Mouse (Mus musculus) limb, embryonic 13.5 days (tissue): ENCODE results near the gene Men1. TPM values are rescaled to one million over a fixed set of nuclear protein-coding genes. Genes with fewer than 3 reads are reported as not detected.
A peak's percentile ranks its signal among the peaks of the same experiment; 100 is the strongest.
"Not testable (repeated sequence)": the region's sequence is repeated elsewhere in the genome, so short reads cannot be mapped to it uniquely, and the experiment has no call there.

Experiments used
- ATAC-seq: fragments of 200-750 bp; cut with Nextera tagmentation; 2 replicates; pipeline ENCODE4 v1.8.0; 2017; ENCODE audit warnings: low read depth, moderate number of reproducible peaks, moderate TSS enrichment; ENCODE audit not compliant: low FRiP score
- H3K27ac ChIP-seq: fragments of 300-500 bp; sonication (generic); 2 replicates; pipeline ENCODE4 v1.5.1; 2015; ENCODE audit warnings: inconsistent platforms, mild to moderate bottlenecking, moderate library complexity
- H3K27me3 ChIP-seq: fragments of 300-500 bp; sonication (generic); 2 replicates; pipeline ENCODE4 v1.6.1; 2015; ENCODE audit warnings: mild to moderate bottlenecking, inconsistent platforms
- H3K36me3 ChIP-seq: fragments of 300-500 bp; sonication (generic); 2 replicates; pipeline ENCODE4 v1.6.1; 2015; ENCODE audit warnings: inconsistent platforms, mild to moderate bottlenecking, moderate library complexity
- H3K4me1 ChIP-seq: fragments of 300-500 bp; sonication (generic); 2 replicates; pipeline ENCODE4 v1.6.1; 2015; ENCODE audit warnings: inconsistent platforms
- H3K4me2 ChIP-seq: fragments of 300-500 bp; sonication (generic); replicated peaks from 2 replicates; pipeline ENCODE4 v1.6.1; 2015; ENCODE audit warnings: inconsistent platforms, mild to moderate bottlenecking, moderate library complexity
- H3K4me3 ChIP-seq: fragments of 300-500 bp; sonication (generic); 2 replicates; pipeline ENCODE4 v1.5.1; 2015; ENCODE audit warnings: moderate library complexity, mild to moderate bottlenecking, inconsistent platforms
- H3K9ac ChIP-seq: fragments of 300-500 bp; sonication (generic); 2 replicates; pipeline ENCODE4 v1.6.1; 2015; ENCODE audit warnings: mild to moderate bottlenecking, inconsistent platforms
- H3K9me3 ChIP-seq: fragments of 300-500 bp; sonication (generic); 2 replicates; pipeline ENCODE4 v1.6.1; 2016; ENCODE audit warnings: inconsistent platforms
- WGBS: fragments of 180-500 bp; shearing (Covaris S2); methylation state at CpG from one replicate; pipeline ENCODE4 v1.1.7; 2015; 5-methylcytosine and 5-hydroxymethylcytosine counted together
- polyA plus RNA-seq: library from polyadenylated mRNA; unstranded; fragments of >200 nt; fragmentation: Nextera tagmentation; extraction: Ambion mirVana; gene quantifications from 2 replicates; pipeline ENCODE4 v1.2.1, GENCODE M21; 2015

The Men1 gene
- 88.7 and 97.6 TPM in 2 replicates for polyA plus RNA-seq

GRCm38 (mm10) chr19:6334673-6335457 lies at the start of gene Men1:
Gene Men1 (plus strand): TSS chr19:6334979.
- peak; percentile 97 for ATAC-seq

GRCm38 (mm10) chr19:6285226-6285625 lies 49.6 kb upstream of the Men1 start:
- Histone ChIP-seq H3K4me1 (peaks cover 17% of the 10 kb centered on the region), H3K9ac (no peak overlapping the region), H3K27ac (no peak overlapping the region), H3K36me3 (peaks cover 91% of the 10 kb centered on the region), H3K4me3 (no peak overlapping the region), H3K27me3 (no peaks in the 10 kb centered on the region), H3K9me3 (no peaks in the 10 kb centered on the region), H3K4me2 (no peak overlapping the region)
- ATAC-seq = no peak
- WGBS = 75% methylated on average over 8 of the region's 8 CpGs

More at GRCm38 (mm10) chr19:6334673-6335457, at the start of gene Men1:
- H3K4me3 ChIP-seq = peak within 1 kb of the TSS; percentile 86
- WGBS = under 1% methylated on average over 43 of the region's 43 CpGs
- peaks cover 30% of the 10 kb centered on the region for H3K4me1 ChIP-seq
- peak within 1 kb of the TSS; percentile 82 for H3K27ac ChIP-seq
- peak within 1 kb of the TSS; percentile 93 for H3K9ac ChIP-seq
- no peaks in the 10 kb centered on the region for H3K9me3 ChIP-seq
- no peaks in the 10 kb centered on the region for H3K27me3 ChIP-seq
- H3K4me2 ChIP-seq = peak within 1 kb of the TSS; percentile 96
- peaks cover 33% of the 10 kb centered on the region for H3K36me3 ChIP-seq

- H3K9ac ChIP-seq = no peak overlapping the region
- peaks cover 17% of the 10 kb centered on the region for H3K4me1 ChIP-seq
- H3K9me3 ChIP-seq = no peaks in the 10 kb centered on the region
- H3K27ac ChIP-seq = no peak overlapping the region
- no peaks in the 10 kb centered on the region for H3K27me3 ChIP-seq
- H3K36me3 ChIP-seq = peaks cover 88% of the 10 kb centered on the region
- H3K4me3 ChIP-seq = no peak overlapping the region
- 79% methylated on average over 7 of the region's 7 CpGs for WGBS
- no peak overlapping the region for H3K4me2 ChIP-seq
- no peak for ATAC-seq
Observed at GRCm38 (mm10) chr19:6285632-6286433, 48.9 kb upstream of the Men1 start.

- Histone ChIP-seq H3K9me3 (no peaks in the 10 kb centered on the region), H3K4me1 (peaks cover 17% of the 10 kb centered on the region), H3K27me3 (no peaks in the 10 kb centered on the region), H3K4me3 (no peak overlapping the region), H3K4me2 (no peak overlapping the region), H3K36me3 (peaks cover 88% of the 10 kb centered on the region), H3K9ac (no peak overlapping the region), H3K27ac (no peak overlapping the region)
- 90% methylated on average over 19 of the region's 19 CpGs for WGBS
- ATAC-seq = no peak
Observed at GRCm38 (mm10) chr19:6286434-6287401, 48.1 kb upstream of the Men1 start.

- H3K9me3 ChIP-seq = no peaks in the 10 kb centered on the region
- H3K4me2 ChIP-seq = no peak overlapping the region
- WGBS = 66% methylated on average over 13 of the region's 13 CpGs
- peaks cover 85% of the 10 kb centered on the region for H3K36me3 ChIP-seq
- ATAC-seq = no peak
- no peaks in the 10 kb centered on the region for H3K27me3 ChIP-seq
- peaks cover 17% of the 10 kb centered on the region for H3K4me1 ChIP-seq
- H3K4me3 ChIP-seq = no peak overlapping the region
- no peak overlapping the region for H3K27ac ChIP-seq
- no peak overlapping the region for H3K9ac ChIP-seq
Observed at GRCm38 (mm10) chr19:6288236-6288894, 46.4 kb upstream of the Men1 start.

- H3K27ac ChIP-seq = no peak overlapping the region
- no peaks in the 10 kb centered on the region for H3K9me3 ChIP-seq
- H3K36me3 ChIP-seq = peaks cover 85% of the 10 kb centered on the region
- 91% methylated on average over 14 of the region's 14 CpGs for WGBS
- no peak overlapping the region for H3K4me3 ChIP-seq
- no peak for ATAC-seq
- H3K27me3 ChIP-seq = no peaks in the 10 kb centered on the region
- H3K4me2 ChIP-seq = no peak overlapping the region
- peaks cover 17% of the 10 kb centered on the region for H3K4me1 ChIP-seq
- no peak overlapping the region for H3K9ac ChIP-seq
Observed at GRCm38 (mm10) chr19:6289696-6290238, 45.0 kb upstream of the Men1 start.

DNA sequence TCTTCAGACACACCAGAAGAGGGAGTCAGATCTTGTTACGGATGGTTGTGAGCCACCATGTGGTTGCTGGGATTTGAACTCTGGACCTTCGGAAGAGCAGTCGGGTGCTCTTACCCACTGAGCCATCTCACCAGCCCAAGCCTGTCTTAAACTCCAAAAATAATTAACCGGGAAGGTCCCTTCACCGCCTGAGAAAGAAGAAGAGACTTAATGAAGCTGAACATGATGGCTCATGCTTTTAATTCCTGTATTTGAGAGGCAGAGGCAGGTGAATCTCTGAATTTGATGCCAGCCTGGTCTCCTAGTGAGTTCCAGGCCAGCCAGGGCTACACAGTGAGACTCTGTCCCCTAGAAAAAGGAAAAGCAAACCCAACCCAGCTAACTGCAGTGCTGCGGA lies 44.1 kb upstream of the Men1 start:
- 96% methylated on average over 5 of the region's 6 CpGs for WGBS
- H3K27me3 ChIP-seq, ATAC-seq: not testable (repeated sequence)

DNA sequence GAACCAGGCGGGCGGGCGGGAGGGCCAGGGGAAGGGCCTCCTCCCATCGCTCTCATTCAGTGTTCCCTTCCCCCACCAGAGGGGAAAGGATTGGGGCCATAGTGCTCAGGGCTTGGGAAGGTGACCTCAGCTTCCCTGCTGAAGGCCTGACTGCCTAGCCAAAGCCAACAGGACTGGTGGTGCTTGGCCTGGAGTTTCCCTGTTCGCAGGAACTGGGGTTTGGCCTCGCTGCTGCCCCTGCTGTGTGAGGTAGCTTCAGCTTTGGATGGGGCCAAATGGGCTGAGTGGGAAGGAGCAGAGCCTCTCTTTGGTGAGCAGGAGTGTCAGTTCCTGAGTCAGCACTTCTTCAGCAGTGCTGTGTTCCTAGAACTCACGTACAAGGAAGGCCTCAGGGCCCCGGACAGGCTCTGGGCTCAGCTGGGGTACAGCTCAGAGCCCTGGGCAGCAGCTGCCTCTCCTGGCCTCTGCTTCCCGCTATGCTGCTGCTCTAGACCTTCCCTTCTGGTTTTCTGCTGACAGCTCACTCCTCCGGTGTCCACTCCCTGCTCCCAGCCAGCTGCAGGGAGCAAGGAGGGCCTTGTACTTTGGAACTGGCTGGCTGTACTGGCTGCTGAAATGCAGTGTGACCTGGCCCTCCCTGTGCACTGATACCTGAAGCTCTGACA lies 43.5 kb upstream of the Men1 start:
- H3K27me3 ChIP-seq = no peaks in the 10 kb centered on the region
- 80% methylated on average over 10 of the region's 10 CpGs for WGBS
- peaks cover 85% of the 10 kb centered on the region for H3K36me3 ChIP-seq
- no peak for ATAC-seq
- H3K4me3 ChIP-seq = no peak overlapping the region
- peaks cover 17% of the 10 kb centered on the region for H3K4me1 ChIP-seq
- no peak overlapping the region for H3K4me2 ChIP-seq
- H3K9me3 ChIP-seq = no peaks in the 10 kb centered on the region
- H3K27ac ChIP-seq = no peak overlapping the region
- H3K9ac ChIP-seq = no peak overlapping the region

More for the DNA sequence above, 44.1 kb upstream of the Men1 start:
- not testable (repeated sequence) for H3K9me3 ChIP-seq, H3K4me2 ChIP-seq, H3K27ac ChIP-seq, H3K4me3 ChIP-seq, H3K9ac ChIP-seq
- Histone ChIP-seq H3K36me3 (peaks cover 85% of the 10 kb centered on the region), H3K4me1 (peaks cover 17% of the 10 kb centered on the region)

- H3K9me3 ChIP-seq = no peaks in the 10 kb centered on the region
- no peak overlapping the region for H3K27ac ChIP-seq
- H3K9ac ChIP-seq = no peak overlapping the region
- no peak overlapping the region for H3K4me3 ChIP-seq
- 87% methylated on average over 5 of the region's 5 CpGs for WGBS
- H3K27me3 ChIP-seq = no peaks in the 10 kb centered on the region
- no peak for ATAC-seq
- H3K4me1 ChIP-seq = peaks cover 12% of the 10 kb centered on the region
- no peak overlapping the region for H3K4me2 ChIP-seq
- peaks cover 85% of the 10 kb centered on the region for H3K36me3 ChIP-seq
Observed at GRCm38 (mm10) chr19:6292262-6292661, 42.5 kb upstream of the Men1 start.

DNA sequence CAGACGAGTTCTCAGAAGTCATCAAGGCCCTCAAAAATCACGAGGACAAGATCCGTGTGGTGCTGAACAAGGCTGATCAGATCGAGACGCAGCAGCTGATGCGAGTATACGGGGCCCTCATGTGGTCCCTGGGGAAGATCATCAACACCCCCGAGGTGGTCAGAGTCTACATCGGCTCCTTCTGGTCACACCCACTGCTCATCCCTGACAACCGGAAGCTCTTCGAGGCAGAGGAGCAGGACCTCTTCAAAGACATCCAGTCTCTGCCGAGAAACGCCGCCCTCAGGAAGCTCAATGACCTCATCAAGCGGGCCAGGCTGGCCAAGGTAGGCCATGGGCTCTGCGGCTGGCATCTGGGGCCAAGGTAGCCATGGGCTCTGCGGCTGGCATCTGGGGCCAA lies 40.5 kb upstream of the Men1 start:
- Histone ChIP-seq H3K9me3 (no peaks in the 10 kb centered on the region), H3K36me3 (peaks cover 94% of the 10 kb centered on the region), H3K27ac (no peak overlapping the region), H3K4me2 (no peak overlapping the region), H3K27me3 (no peaks in the 10 kb centered on the region), H3K4me3 (no peak overlapping the region), H3K9ac (no peak overlapping the region), H3K4me1 (no peaks in the 10 kb centered on the region)
- WGBS = 94% methylated on average over 17 of the region's 17 CpGs
- no peak for ATAC-seq
